Mouse (Mus musculus) midbrain, embryonic 15.5 days (tissue): ENCODE data around the gene Rita1. TPM values are rescaled to one million over a fixed set of nuclear protein-coding genes. Genes with fewer than 3 reads are reported as not detected.

Source experiments
- ATAC-seq: fragments of 200-750 bp; cut with Nextera tagmentation; replicated peaks from 2 replicates; pipeline ENCODE4 v1.8.0; 2017; ENCODE audit warnings: moderate TSS enrichment
- H3K27ac ChIP-seq: fragments of 300-500 bp; sonication (generic); 2 replicates; pipeline ENCODE4 v1.5.1; 2015; ENCODE audit warnings: mild to moderate bottlenecking, inconsistent platforms
- H3K27me3 ChIP-seq: fragments of 300-500 bp; sonication (generic); replicated peaks from 2 replicates; pipeline ENCODE4 v1.6.1; 2015; ENCODE audit warnings: inconsistent platforms
- H3K36me3 ChIP-seq: fragments of 300-500 bp; sonication (generic); replicated peaks from 2 replicates; pipeline ENCODE4 v1.6.1; 2015; ENCODE audit warnings: inconsistent platforms
- H3K4me1 ChIP-seq: fragments of 300-500 bp; sonication (generic); 2 replicates; pipeline ENCODE4 v1.6.1; 2015; ENCODE audit warnings: inconsistent platforms
- H3K4me2 ChIP-seq: fragments of 300-500 bp; sonication (generic); 2 replicates; pipeline ENCODE4 v1.6.1; 2015; ENCODE audit warnings: inconsistent platforms, mild to moderate bottlenecking, moderate library complexity
- H3K4me3 ChIP-seq: fragments of 300-500 bp; sonication (generic); 2 replicates; pipeline ENCODE4 v1.5.1; 2015; ENCODE audit warnings: mild to moderate bottlenecking, inconsistent platforms
- H3K9ac ChIP-seq: fragments of 300-500 bp; sonication (generic); 2 replicates; pipeline ENCODE4 v1.6.1; 2015; ENCODE audit warnings: mild to moderate bottlenecking, inconsistent platforms
- H3K9me3 ChIP-seq: fragments of 300-500 bp; sonication (generic); 2 replicates; pipeline ENCODE4 v1.6.1; 2016; ENCODE audit warnings: inconsistent platforms
- WGBS: fragments of 180-500 bp; shearing (Covaris S2); methylation state at CpG from one replicate; pipeline ENCODE4 v1.1.7; 2015; ENCODE audit warnings: mixed read lengths; 5-methylcytosine and 5-hydroxymethylcytosine counted together
- polyA plus RNA-seq: library from polyadenylated mRNA; unstranded; fragments of >200 nt; fragmentation: Nextera tagmentation; extraction: Ambion mirVana; gene quantifications from 2 replicates; pipeline ENCODE4 v1.2.1, GENCODE M21; 2015

Gene Rita1
- polyA plus RNA-seq, 1 experiment from 2014 or later, result 28.3 TPM

- H3K4me1 ChIP-seq, result peaks cover 71% of the 10 kb centered on the region
- no peaks in the 10 kb centered on the region for H3K27me3 ChIP-seq
- no peak overlapping the region for H3K4me3 ChIP-seq
- ATAC-seq, result no peak
- H3K9me3 ChIP-seq, result no peaks in the 10 kb centered on the region
- H3K27ac ChIP-seq, result peak overlapping the region; percentile 78
- H3K36me3 ChIP-seq, result no peaks in the 10 kb centered on the region
- 32% methylated on average over 15 of the region's 15 CpGs for WGBS
- H3K4me2 ChIP-seq, result no peak overlapping the region
- no peak overlapping the region for H3K9ac ChIP-seq
These were observed 47.1 kb downstream of the Rita1 start for GRCm38 (mm10) chr5:120565171-120565905.

- no peak overlapping the region for H3K4me2 ChIP-seq
- H3K36me3 ChIP-seq, result no peaks in the 10 kb centered on the region
- ATAC-seq, result no peak
- no peaks in the 10 kb centered on the region for H3K27me3 ChIP-seq
- H3K4me1 ChIP-seq, result peaks cover 66% of the 10 kb centered on the region
- no peaks in the 10 kb centered on the region for H3K9me3 ChIP-seq
- H3K4me3 ChIP-seq, result no peak overlapping the region
- no peak overlapping the region for H3K27ac ChIP-seq
- no peak overlapping the region for H3K9ac ChIP-seq
- 66% methylated on average over 4 of the region's 4 CpGs for WGBS
These were observed 48.5 kb downstream of the Rita1 start for GRCm38 (mm10) chr5:120563914-120564311.

DNA sequence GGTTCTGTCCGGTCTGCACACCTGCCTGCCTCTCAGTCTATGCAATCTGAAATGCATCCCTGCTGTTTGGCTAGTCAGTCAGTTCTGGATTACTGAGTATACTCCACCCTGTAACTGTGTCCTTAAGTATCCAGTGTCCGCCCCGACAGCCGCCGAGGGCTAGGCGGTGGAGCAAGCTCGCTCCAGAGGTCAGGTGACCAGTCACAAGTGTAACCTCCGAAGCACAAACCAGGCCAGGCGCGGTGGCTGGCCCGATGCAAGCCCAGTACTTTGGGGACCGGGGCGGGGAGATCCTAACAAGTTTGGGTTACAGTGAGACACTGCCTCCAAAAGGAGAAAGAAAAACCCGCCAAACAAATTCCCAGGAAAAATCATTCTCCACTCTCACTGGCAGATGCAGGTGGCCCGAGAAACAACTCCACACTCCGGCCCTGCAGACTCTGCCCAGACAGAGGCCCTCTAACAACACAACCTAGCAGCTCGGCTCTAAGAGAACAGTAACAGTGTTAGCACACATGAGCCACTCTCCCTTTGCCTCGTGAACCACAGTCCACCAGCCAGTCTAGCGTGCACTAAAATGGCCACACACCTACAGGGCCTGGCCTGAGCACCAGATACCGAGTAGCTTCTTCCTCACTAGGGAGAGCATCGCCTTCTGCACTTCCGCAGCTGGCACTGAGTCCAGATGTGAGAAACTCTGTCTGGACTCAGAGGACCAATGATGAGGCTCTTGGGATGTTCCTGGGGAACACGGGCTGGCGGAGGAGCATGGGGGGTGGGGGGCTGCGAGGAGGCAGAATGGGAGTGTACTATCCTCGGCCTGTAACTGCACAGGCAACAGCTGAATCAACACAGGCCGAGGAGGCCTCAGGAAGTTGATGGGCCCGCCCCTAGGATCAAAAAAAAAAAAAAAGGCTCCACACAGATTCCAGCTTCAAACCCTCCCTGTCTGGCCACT is 49.2 kb downstream of the Rita1 start:
- H3K36me3 ChIP-seq, result no peaks in the 10 kb centered on the region
- no peak for ATAC-seq
- 64% methylated on average over 28 of the region's 28 CpGs for WGBS
- no peak overlapping the region for H3K4me3 ChIP-seq
- H3K9ac ChIP-seq, result no peak overlapping the region
- H3K4me1 ChIP-seq, result peaks cover 59% of the 10 kb centered on the region
- H3K27ac ChIP-seq, result peak overlapping the region; percentile 39; the same call in 1 of the 2 replicates
- H3K4me2 ChIP-seq, result no peak overlapping the region
- no peaks in the 10 kb centered on the region for H3K27me3 ChIP-seq
- H3K9me3 ChIP-seq, result no peaks in the 10 kb centered on the region

- no peaks in the 10 kb centered on the region for H3K27me3 ChIP-seq
- H3K36me3 ChIP-seq, result no peaks in the 10 kb centered on the region
- no peaks in the 10 kb centered on the region for H3K9me3 ChIP-seq
- peaks cover 34% of the 10 kb centered on the region for H3K4me1 ChIP-seq
- H3K4me3 ChIP-seq, result no peak overlapping the region
- H3K4me2 ChIP-seq, result 0 out of 2 replicates have a peak overlapping the region, but pooled peaks have one; percentile 2
- H3K27ac ChIP-seq, result peak overlapping the region; percentile 45
- H3K9ac ChIP-seq, result no peak overlapping the region
- WGBS, result 17% methylated on average over 16 of the region's 16 CpGs
- ATAC-seq, result 0 out of 2 replicates have a peak, but pooled peaks have one; percentile 20
These were observed 51.6 kb downstream of the Rita1 start for GRCm38 (mm10) chr5:120560616-120561311.

GRCm38 (mm10) chr5:120560129-120560615 is 52.2 kb downstream of the Rita1 start:
- H3K9ac ChIP-seq, result no peak overlapping the region
- peaks cover 29% of the 10 kb centered on the region for H3K4me1 ChIP-seq
- H3K27me3 ChIP-seq, result no peaks in the 10 kb centered on the region
- H3K27ac ChIP-seq, result peak overlapping the region; percentile 45; the same call in 1 of the 2 replicates
- H3K4me3 ChIP-seq, result no peak overlapping the region
- WGBS, result 70% methylated on average over 9 of the region's 9 CpGs
- H3K9me3 ChIP-seq, result no peaks in the 10 kb centered on the region
- H3K36me3 ChIP-seq, result no peaks in the 10 kb centered on the region
- no peak for ATAC-seq
- H3K4me2 ChIP-seq, result no peak overlapping the region

DNA sequence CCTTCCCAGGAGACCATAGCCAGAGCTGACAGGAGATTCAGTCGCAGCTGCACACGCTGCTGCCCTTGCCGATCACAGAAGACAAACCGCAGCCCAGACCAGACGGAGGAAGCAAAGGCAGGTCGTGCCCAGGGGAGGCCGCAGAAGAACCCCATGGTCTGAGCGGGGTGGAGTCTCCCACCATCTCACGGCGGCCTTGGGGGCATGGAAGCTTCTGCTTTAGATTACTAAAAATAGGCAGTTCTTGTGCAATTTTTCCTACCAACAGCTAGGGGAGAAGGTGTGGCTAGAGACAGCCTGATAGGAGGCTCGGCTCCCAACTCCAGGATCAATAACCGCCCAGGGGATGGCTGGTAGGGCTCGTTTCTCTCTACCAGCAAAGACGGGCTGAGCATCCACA is 53.6 kb downstream of the Rita1 start:
- Histone ChIP-seq H3K4me2 (no peak overlapping the region), H3K27me3 (no peaks in the 10 kb centered on the region), H3K4me3 (no peak overlapping the region), H3K36me3 (no peaks in the 10 kb centered on the region), H3K27ac (no peak overlapping the region), H3K9ac (no peak overlapping the region), H3K4me1 (peaks cover 23% of the 10 kb centered on the region), H3K9me3 (no peaks in the 10 kb centered on the region)
- WGBS, result 65% methylated on average over 14 of the region's 14 CpGs
- no peak for ATAC-seq

- no peak for ATAC-seq
- H3K9me3 ChIP-seq, result no peaks in the 10 kb centered on the region
- H3K36me3 ChIP-seq, result no peaks in the 10 kb centered on the region
- H3K4me2 ChIP-seq, result no peak overlapping the region
- peaks cover 18% of the 10 kb centered on the region for H3K4me1 ChIP-seq
- H3K9ac ChIP-seq, result no peak overlapping the region
- 77% methylated on average over 8 of the region's 8 CpGs for WGBS
- H3K4me3 ChIP-seq, result no peak overlapping the region
- no peak overlapping the region for H3K27ac ChIP-seq
- no peaks in the 10 kb centered on the region for H3K27me3 ChIP-seq
These were observed 54.3 kb downstream of the Rita1 start for GRCm38 (mm10) chr5:120558041-120558440.

DNA sequence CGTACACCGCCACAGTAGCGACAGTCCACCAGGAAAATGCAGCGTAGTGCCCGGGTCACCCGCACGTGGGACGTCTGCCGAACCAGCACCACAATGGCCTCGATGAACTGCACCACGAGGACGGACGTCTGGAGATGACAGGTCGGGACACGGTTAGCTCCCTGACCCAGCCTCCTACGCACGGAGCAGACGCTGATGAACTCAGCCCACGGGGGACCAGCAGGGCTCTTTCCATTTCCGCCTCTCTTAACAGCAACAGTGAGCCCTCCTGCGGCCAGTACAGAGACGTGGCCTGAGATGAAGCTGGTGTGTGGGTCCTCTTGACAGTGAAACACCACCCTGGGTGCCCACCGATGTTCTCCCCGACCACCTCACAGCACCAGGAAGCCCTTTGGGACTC is 56.5 kb downstream of the Rita1 start:
- Histone ChIP-seq H3K36me3 (no peaks in the 10 kb centered on the region), H3K4me3 (no peak overlapping the region), H3K27ac (no peak overlapping the region), H3K4me1 (peaks cover 12% of the 10 kb centered on the region), H3K9me3 (no peaks in the 10 kb centered on the region), H3K4me2 (no peak overlapping the region), H3K9ac (no peak overlapping the region), H3K27me3 (no peaks in the 10 kb centered on the region)
- ATAC-seq, result no peak
- WGBS, result 86% methylated on average over 24 of the region's 24 CpGs

DNA sequence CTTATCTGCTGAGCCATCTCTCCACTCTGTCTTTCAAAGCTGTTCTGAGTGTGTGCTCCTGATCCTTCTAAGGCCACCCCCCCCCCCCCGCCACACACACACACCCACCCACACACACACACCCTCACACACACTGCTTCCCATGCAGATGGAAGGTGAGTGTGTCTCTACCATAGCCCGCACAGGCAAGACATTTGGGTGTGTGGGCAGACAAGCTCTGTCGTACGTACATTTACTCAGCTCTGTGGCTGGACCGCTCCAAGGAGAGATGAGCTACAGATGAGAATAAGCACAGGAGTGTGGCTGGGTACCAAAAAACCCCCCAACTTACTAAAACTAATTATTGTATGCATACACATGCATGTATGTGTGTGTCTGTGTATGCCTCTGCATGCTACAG is 61.7 kb downstream of the Rita1 start:
- H3K27ac ChIP-seq, result no peak overlapping the region
- no peak overlapping the region for H3K4me2 ChIP-seq
- H3K36me3 ChIP-seq, result no peaks in the 10 kb centered on the region
- no peaks in the 10 kb centered on the region for H3K27me3 ChIP-seq
- H3K9ac ChIP-seq, result no peak overlapping the region
- WGBS, result 98% methylated on average over 4 of the region's 5 CpGs
- no peak for ATAC-seq
- H3K4me1 ChIP-seq, result no peaks in the 10 kb centered on the region
- no peak overlapping the region for H3K4me3 ChIP-seq
- no peaks in the 10 kb centered on the region for H3K9me3 ChIP-seq

- Histone ChIP-seq H3K4me2 (no peak overlapping the region), H3K9me3 (no peaks in the 10 kb centered on the region), H3K27ac (no peak overlapping the region), H3K4me1 (no peaks in the 10 kb centered on the region), H3K4me3 (no peak overlapping the region), H3K9ac (no peak overlapping the region), H3K27me3 (no peaks in the 10 kb centered on the region), H3K36me3 (no peaks in the 10 kb centered on the region)
- 88% methylated on average over 5 of the region's 5 CpGs for WGBS
- ATAC-seq, result no peak
These were observed 62.3 kb downstream of the Rita1 start for GRCm38 (mm10) chr5:120550137-120550536.

DNA sequence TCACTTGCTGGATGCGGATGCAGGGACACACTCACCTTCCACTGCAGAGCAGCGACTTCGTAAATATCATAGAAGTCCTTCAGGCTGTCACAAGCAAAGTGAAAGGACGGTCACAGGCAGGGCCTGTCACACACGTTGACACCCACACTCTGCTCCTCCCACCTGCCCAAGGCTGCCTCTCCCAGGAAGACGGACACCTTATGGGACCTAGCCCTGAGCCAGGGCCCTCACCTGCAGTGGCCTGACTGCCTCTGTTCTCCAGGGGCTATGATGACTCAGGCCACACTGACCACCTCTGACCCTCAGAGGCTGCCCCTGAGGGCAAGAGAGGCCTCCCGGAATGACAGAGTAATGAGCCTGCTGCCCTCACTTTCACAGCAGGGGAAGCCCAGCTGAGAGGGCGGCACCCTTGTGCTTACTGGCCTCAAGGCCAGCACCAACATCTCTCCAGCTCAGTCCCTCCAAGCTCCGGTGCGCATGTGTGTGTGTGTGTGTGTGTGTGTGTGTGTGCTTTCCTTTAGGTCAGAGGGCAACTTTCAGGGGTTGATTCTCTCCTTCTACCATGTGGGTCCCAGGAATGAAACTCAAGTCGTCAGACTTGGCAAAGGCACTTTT is 64.0 kb downstream of the Rita1 start:
- H3K4me3 ChIP-seq, result no peak overlapping the region
- H3K4me1 ChIP-seq, result no peaks in the 10 kb centered on the region
- no peak overlapping the region for H3K27ac ChIP-seq
- ATAC-seq, result no peak
- H3K9ac ChIP-seq, result no peak overlapping the region
- 71% methylated on average over 11 of the region's 11 CpGs for WGBS
- no peaks in the 10 kb centered on the region for H3K36me3 ChIP-seq
- H3K9me3 ChIP-seq, result no peaks in the 10 kb centered on the region
- no peak overlapping the region for H3K4me2 ChIP-seq
- no peaks in the 10 kb centered on the region for H3K27me3 ChIP-seq
